Mouse (Mus musculus) forebrain, postnatal 0 days (tissue): ENCODE results near the gene Pitx1. TPM values are rescaled to one million over a fixed set of nuclear protein-coding genes. Genes with fewer than 3 reads are reported as not detected.

ENCODE experiments used
- ATAC-seq: fragments of 200-750 bp; cut with Nextera tagmentation; 2 replicates; pipeline ENCODE4 v1.8.0; 2017; ENCODE audit warnings: mild to moderate bottlenecking, moderate library complexity
- DNase-seq: peaks from one replicate; pipeline ENCODE4 v3.0.0-alpha.2; 2015
- H3K27ac ChIP-seq: fragments of 300-500 bp; sonication (generic); 2 replicates; pipeline ENCODE4 v1.5.1; 2014; ENCODE audit warnings: low read depth, mild to moderate bottlenecking, antibody characterized with exemption, low read length, moderate library complexity, mixed read lengths
- H3K27me3 ChIP-seq: fragments of 300-500 bp; sonication (generic); 2 replicates; pipeline ENCODE4 v1.6.1; 2014; ENCODE audit warnings: mild to moderate bottlenecking, low read length, mixed read lengths; ENCODE audit not compliant: insufficient read depth
- H3K36me3 ChIP-seq: fragments of 300-500 bp; sonication (generic); 2 replicates; pipeline ENCODE4 v1.6.1; 2014; ENCODE audit warnings: mild to moderate bottlenecking, moderate library complexity; ENCODE audit not compliant: insufficient read depth
- H3K4me1 ChIP-seq: fragments of 300-500 bp; sonication (generic); 2 replicates; pipeline ENCODE4 v1.6.1; 2014; ENCODE audit warnings: antibody characterized with exemption; ENCODE audit not compliant: insufficient read depth
- H3K4me2 ChIP-seq: fragments of 300-500 bp; sonication (generic); 2 replicates; pipeline ENCODE4 v1.6.1; 2014; ENCODE audit warnings: low read depth, mild to moderate bottlenecking, moderate library complexity
- H3K4me3 ChIP-seq: fragments of 300-500 bp; sonication (generic); 2 replicates; pipeline ENCODE4 v1.5.1; 2014; ENCODE audit warnings: low read depth, low read length, mixed read lengths
- H3K9ac ChIP-seq: fragments of 300-500 bp; sonication (generic); 2 replicates; pipeline ENCODE4 v1.6.1; 2014; ENCODE audit warnings: mild to moderate bottlenecking
- H3K9me3 ChIP-seq: fragments of 300-500 bp; sonication (generic); 2 replicates; pipeline ENCODE4 v1.6.1; 2016; ENCODE audit warnings: low read length
- CTCF ChIP-seq: sonication (generic); IDR thresholded peaks from 2 replicates; pipeline ENCODE4 v1.5.1; 2016; ENCODE audit warnings: antibody characterized with exemption, control low read depth, low read depth
- WGBS: fragments of 180-500 bp; shearing (Covaris S2); extraction: QIAGEN DNeasy Blood & Tissue Kit; methylation state at CpG from one replicate; pipeline ENCODE4 v1.1.7; 2014; 5-methylcytosine and 5-hydroxymethylcytosine counted together
- polyA plus RNA-seq: library from polyadenylated mRNA; unstranded; fragments of >200 nt; fragmentation: Nextera tagmentation; extraction: Ambion mirVana; gene quantifications from 2 replicates; pipeline ENCODE4 v1.2.1, GENCODE M21; 2015
- total RNA-seq: library from RNA; depleted of rRNA; stranded (reverse); fragments of >200 nt; gene quantifications from 2 replicates; pipeline ENCODE4 v1.2.3, GENCODE M21; 2014

The Pitx1 gene
- total and polyA plus RNA-seq, 2 experiments from 2014 or later: not detected

DNA sequence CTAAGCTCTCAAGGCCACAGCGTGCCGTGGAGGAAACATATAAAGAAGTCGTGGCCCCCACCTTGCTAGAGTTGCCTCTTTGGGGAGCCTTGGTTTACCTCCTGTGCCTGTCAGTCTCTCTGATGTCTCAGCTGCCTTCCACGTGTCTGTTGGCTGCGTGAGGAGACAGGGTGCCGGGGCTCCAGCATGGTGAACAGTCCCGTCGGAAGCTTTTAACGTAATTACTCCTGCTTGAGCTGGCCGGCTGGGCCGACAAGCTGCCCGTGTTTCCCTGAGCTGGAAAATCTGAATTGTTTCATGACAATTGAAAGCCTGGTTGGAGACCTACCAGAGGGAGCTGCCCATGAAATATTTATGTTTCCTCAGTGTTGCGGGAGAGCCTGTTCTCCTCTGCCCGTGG, 4.2 kb upstream of the Pitx1 start:
- H3K9me3 ChIP-seq: no peaks in the 10 kb centered on the region
- H3K4me1 ChIP-seq: no peaks in the 10 kb centered on the region
- peaks cover 62% of the 10 kb centered on the region for H3K27me3 ChIP-seq
- H3K4me3 ChIP-seq: no peak overlapping the region
- no peak overlapping the region for H3K27ac ChIP-seq
- 17% methylated on average over 14 of the region's 14 CpGs for WGBS
- H3K9ac ChIP-seq: no peak overlapping the region
- no peaks in the 10 kb centered on the region for H3K36me3 ChIP-seq
- peak; percentile 51 for ATAC-seq
- no peak for TF ChIP-seq CTCF
- H3K4me2 ChIP-seq: no peak overlapping the region
- DNase-seq: no peak

GRCm38 (mm10) chr13:55836786-55837780, 1.1 kb upstream of the Pitx1 start:
- 1% methylated on average over 32 of the region's 32 CpGs for WGBS
- DNase-seq (no peak), ATAC-seq (no peak)
- no peak for TF ChIP-seq CTCF
- Histone ChIP-seq H3K4me3 (no peak overlapping the region), H3K4me1 (no peaks in the 10 kb centered on the region), H3K36me3 (no peaks in the 10 kb centered on the region), H3K9me3 (no peaks in the 10 kb centered on the region), H3K4me2 (no peak overlapping the region), H3K27me3 (peaks cover 87% of the 10 kb centered on the region), H3K27ac (no peak overlapping the region), H3K9ac (no peak overlapping the region)

GRCm38 (mm10) chr13:55835548-55836097, 369 bp downstream of the Pitx1 start:
- Histone ChIP-seq H3K4me3 (no peak overlapping the region), H3K4me2 (no peak overlapping the region), H3K27ac (no peak overlapping the region), H3K9ac (no peak overlapping the region), H3K4me1 (no peaks in the 10 kb centered on the region), H3K27me3 (peaks cover 81% of the 10 kb centered on the region), H3K9me3 (no peaks in the 10 kb centered on the region), H3K36me3 (no peaks in the 10 kb centered on the region)
- WGBS: 4% methylated on average over 33 of the region's 33 CpGs
- DNase-seq: peak; percentile 43
- TF ChIP-seq CTCF: no peak
- ATAC-seq: no peak

GRCm38 (mm10) chr13:55834667-55835066, 1.3 kb downstream of the Pitx1 start:
- DNase-seq (no peak), ATAC-seq (no peak)
- Histone ChIP-seq H3K27ac (no peak overlapping the region), H3K36me3 (no peaks in the 10 kb centered on the region), H3K9ac (no peak overlapping the region), H3K4me1 (no peaks in the 10 kb centered on the region), H3K27me3 (peaks cover 81% of the 10 kb centered on the region), H3K4me2 (no peak overlapping the region), H3K9me3 (no peaks in the 10 kb centered on the region), H3K4me3 (no peak overlapping the region)
- 8% methylated on average over 5 of the region's 5 CpGs for WGBS
- TF ChIP-seq CTCF: no peak

- no peak overlapping the region for H3K27ac ChIP-seq
- H3K27me3 ChIP-seq: peaks cover 82% of the 10 kb centered on the region
- no peak overlapping the region for H3K4me2 ChIP-seq
- TF ChIP-seq CTCF: no peak
- no peaks in the 10 kb centered on the region for H3K4me1 ChIP-seq
- no peak overlapping the region for H3K9ac ChIP-seq
- ATAC-seq: no peak
- no peak for DNase-seq
- no peaks in the 10 kb centered on the region for H3K9me3 ChIP-seq
- WGBS: 1% methylated on average over 7 of the region's 7 CpGs
- H3K4me3 ChIP-seq: no peak overlapping the region
- H3K36me3 ChIP-seq: no peaks in the 10 kb centered on the region
Measured at GRCm38 (mm10) chr13:55833921-55834320, 2.1 kb downstream of the Pitx1 start.

DNA sequence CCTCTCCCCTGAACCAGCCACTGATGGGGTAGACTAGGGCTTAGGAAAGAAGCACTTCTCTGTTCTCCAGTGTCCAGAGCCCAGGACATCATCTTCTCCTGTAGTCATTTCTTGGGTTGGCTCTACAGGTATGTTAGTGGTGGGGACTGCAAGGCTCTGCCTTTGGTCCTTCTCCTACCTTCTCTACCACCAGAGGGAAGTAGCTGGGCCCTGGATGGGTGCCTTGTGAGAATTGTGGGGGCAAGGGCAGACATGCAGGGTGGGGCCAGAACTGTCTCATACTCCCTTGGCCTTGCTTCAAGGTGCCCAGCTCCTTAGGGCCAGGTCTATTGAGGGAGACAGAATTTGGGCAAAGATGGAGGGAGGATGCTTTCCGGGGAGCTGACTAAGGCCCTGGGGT, 3.4 kb downstream of the Pitx1 start:
- ATAC-seq (no peak), DNase-seq (no peak)
- Histone ChIP-seq H3K4me1 (no peaks in the 10 kb centered on the region), H3K9ac (no peak overlapping the region), H3K27me3 (peaks cover 83% of the 10 kb centered on the region), H3K4me3 (no peak overlapping the region), H3K4me2 (no peak overlapping the region), H3K9me3 (no peaks in the 10 kb centered on the region), H3K27ac (no peak overlapping the region), H3K36me3 (no peaks in the 10 kb centered on the region)
- TF ChIP-seq CTCF: peak; percentile 14; the same call in 1 of the 2 replicates
- 28% methylated on average over 1 of the region's 1 CpGs for WGBS

GRCm38 (mm10) chr13:55831722-55832160, 4.3 kb downstream of the Pitx1 start:
- H3K4me2 ChIP-seq: no peak overlapping the region
- no peaks in the 10 kb centered on the region for H3K36me3 ChIP-seq
- H3K4me1 ChIP-seq: no peaks in the 10 kb centered on the region
- no peaks in the 10 kb centered on the region for H3K9me3 ChIP-seq
- WGBS: 3% methylated on average over 25 of the region's 25 CpGs
- H3K27ac ChIP-seq: no peak overlapping the region
- H3K27me3 ChIP-seq: peaks cover 79% of the 10 kb centered on the region
- TF ChIP-seq CTCF: no peak
- no peak overlapping the region for H3K4me3 ChIP-seq
- DNase-seq (no peak), ATAC-seq (no peak)
- H3K9ac ChIP-seq: no peak overlapping the region
